In genomic region chr16:74411021-74411420, GRCm38 (mm10) we compare ENCODE assay signal across 7 mouse cellular contexts. TPM values are rescaled to one million over a fixed set of nuclear protein-coding genes. Genes with fewer than 3 reads are reported as not detected.
DNase-seq lines count a peak whose midpoint lies in the region; ATAC-seq and TF ChIP-seq lines count a peak whose summit lies in the region.

No protein-coding gene starts in this region.

- no peaks in the 10 kb centered on the region for H3K9me3 ChIP-seq in neural tube, embryonic 11.5 days (ENCODE audit: control insufficient read depth, low read length)
- H3K9me3 ChIP-seq in forebrain, embryonic 15.5 days = no peaks in the 10 kb centered on the region
- H3K9me3 ChIP-seq in liver, embryonic 12.5 days (replicated peaks) = no peaks in the 10 kb centered on the region

- peak overlapping the region; percentile 67; the same call in 1 of the 2 replicates for H3K27ac ChIP-seq in neural tube, embryonic 11.5 days (ENCODE audit: low read depth, low read length)
- peak overlapping the region; percentile 92 for H3K27ac ChIP-seq in forebrain, embryonic 15.5 days (replicated peaks)
- H3K27ac ChIP-seq in liver, embryonic 12.5 days = no peak overlapping the region
- no peak overlapping the region for H3K27ac ChIP-seq in small intestine, adult 2 months (ENCODE audit: insufficient read depth, low read depth, low read length)

- no peak for TF ChIP-seq CTCF in small intestine, adult 2 months (IDR thresholded peaks at IDR 0.05; ENCODE audit: extremely low read depth, insufficient read length, insufficient replicate concordance, low read depth, low read length)

- peaks cover 3% of the 10 kb centered on the region; the same call in 1 of the 2 replicates for H3K4me1 ChIP-seq in neural tube, embryonic 11.5 days (ENCODE audit: control insufficient read depth, insufficient read depth, low read length)
- peaks cover 6% of the 10 kb centered on the region for H3K4me1 ChIP-seq in forebrain, embryonic 15.5 days
- no peaks in the 10 kb centered on the region for H3K4me1 ChIP-seq in liver, embryonic 12.5 days
- H3K4me1 ChIP-seq in small intestine, adult 2 months (ENCODE audit: control insufficient read depth, insufficient read depth, insufficient read length, low read length) = no peaks in the 10 kb centered on the region

- DNase-seq in neural tube, embryonic 11.5 days (ENCODE audit: low spot score) = no peak
- no peak for DNase-seq in neural tube, embryonic 10.5 days (ENCODE audit: extremely low spot score, low spot score)
- DNase-seq in adrenal gland, postnatal 10 days = no peak
- DNase-seq in gastrocnemius, postnatal 36 days = no peak

- ATAC-seq in neural tube, embryonic 11.5 days (ENCODE audit: insufficient read depth, low FRiP score, low TSS enrichment) = no peak
- ATAC-seq in forebrain, embryonic 15.5 days (replicated peaks) = no peak
- no peak for ATAC-seq in liver, embryonic 12.5 days

- no peak for TF ChIP-seq POLR2A in small intestine, adult 2 months (IDR thresholded peaks at IDR 0.05; ENCODE audit: low read depth, low read length)

- H3K36me3 ChIP-seq in neural tube, embryonic 11.5 days (ENCODE audit: control insufficient read depth, insufficient read depth, low read length) = no peaks in the 10 kb centered on the region
- H3K36me3 ChIP-seq in forebrain, embryonic 15.5 days = no peaks in the 10 kb centered on the region
- no peaks in the 10 kb centered on the region for H3K36me3 ChIP-seq in liver, embryonic 12.5 days
- no peaks in the 10 kb centered on the region for H3K36me3 ChIP-seq in small intestine, adult 2 months (ENCODE audit: control insufficient read depth, insufficient read depth, low read length)

- 1% methylated on average over 16 of the region's 16 CpGs for WGBS in neural tube, embryonic 11.5 days
- 0% methylated on average over 16 of the region's 16 CpGs for WGBS in forebrain, embryonic 15.5 days
- WGBS in liver, embryonic 12.5 days (ENCODE audit: insufficient replicate concordance) = 1% methylated on average over 16 of the region's 16 CpGs
- 7% methylated on average over 16 of the region's 16 CpGs for WGBS in small intestine, adult 2 months

- peaks cover 5% of the 10 kb centered on the region; the same call in 1 of the 2 replicates for H3K27me3 ChIP-seq in neural tube, embryonic 11.5 days (ENCODE audit: control insufficient read depth, insufficient read depth, low read length)
- no peaks in the 10 kb centered on the region for H3K27me3 ChIP-seq in forebrain, embryonic 15.5 days
- H3K27me3 ChIP-seq in liver, embryonic 12.5 days (replicated peaks) = peaks cover 32% of the 10 kb centered on the region
- H3K27me3 ChIP-seq in small intestine, adult 2 months (ENCODE audit: control insufficient read depth, insufficient read depth, low read length) = no peaks in the 10 kb centered on the region; the same call in 1 of the 2 replicates

- H3K4me3 ChIP-seq in neural tube, embryonic 11.5 days (ENCODE audit: low read depth, low read length) = peak overlapping the region; percentile 48
- H3K4me3 ChIP-seq in forebrain, embryonic 15.5 days = peak overlapping the region; percentile 74
- H3K4me3 ChIP-seq in liver, embryonic 12.5 days = peak overlapping the region; percentile 50
- peak overlapping the region; percentile 51 for H3K4me3 ChIP-seq in small intestine, adult 2 months (ENCODE audit: low read depth, low read length)

- peak overlapping the region; percentile 61 for H3K9ac ChIP-seq in neural tube, embryonic 11.5 days (ENCODE audit: low read length)
- peak overlapping the region; percentile 82 for H3K9ac ChIP-seq in forebrain, embryonic 15.5 days (replicated peaks)
- H3K9ac ChIP-seq in liver, embryonic 12.5 days = no peak overlapping the region

- intact Hi-C loops in gastrocnemius, postnatal 36 days (cut with DNase I) = no loop called here

- H3K4me2 ChIP-seq in neural tube, embryonic 11.5 days (ENCODE audit: low read depth) = peak overlapping the region; percentile 77
- peak overlapping the region; percentile 94 for H3K4me2 ChIP-seq in forebrain, embryonic 15.5 days (replicated peaks)
- peak overlapping the region; percentile 63 for H3K4me2 ChIP-seq in liver, embryonic 12.5 days

RNA-seq across cellular contexts. Expression of gene Robo2, which starts 0.6 kb away (rescaled TPM):
- 32.0 and 34.4 TPM in 2 replicates for polyA plus RNA-seq in neural tube, embryonic 11.5 days (2014; fragmentation: Nextera tagmentation; extraction: Ambion mirVana)
- 102 and 112 TPM in 2 replicates for polyA plus RNA-seq in forebrain, embryonic 15.5 days (2015; fragmentation: Nextera tagmentation; extraction: Ambion mirVana)
- 12.1 and 12.5 TPM in 2 replicates for polyA plus RNA-seq in liver, embryonic 12.5 days (2016; fragmentation: Nextera tagmentation; extraction: Ambion mirVana)
- polyA plus RNA-seq in small intestine, adult 2 months (2012; rRNA removed) = 0.81 and 1.9 TPM in 2 replicates
- total RNA-seq in adrenal gland, postnatal 10 days (2021) = 1 to 10 TPM; 5.1 to 7.6 TPM
- total RNA-seq in gastrocnemius, postnatal 36 days (2021) = under 1 TPM; 0.35 to 0.43 TPM

Comparison
In these comparisons a context has a peak if more than half of its experiments do, and no peak if none do; other contexts are left out.
1. H3K27ac ChIP-seq: peak in neural tube, embryonic 11.5 days (single experiment) and forebrain, embryonic 15.5 days (single experiment); none in liver, embryonic 12.5 days (single experiment) and small intestine, adult 2 months (single experiment).
2. Peak in every context shown above with its lines, with median percentiles within 50 percentile points of each other: H3K4me2 ChIP-seq and H3K4me3 ChIP-seq.